Mouse (Mus musculus) myocyte (in vitro differentiated cells): ENCODE data around the gene Gm3839.

Experiments used
- E2F4 ChIP-seq: IDR thresholded peaks from one replicate; pipeline ENCODE4 v1.6.1; 2011; ENCODE audit warnings: mild to moderate bottlenecking, control low read depth, moderate library complexity; ENCODE audit not compliant: insufficient read depth
- MAX ChIP-seq: IDR thresholded peaks from one replicate; pipeline ENCODE4 v1.6.1; 2011; ENCODE audit warnings: low read depth, mild to moderate bottlenecking, control low read depth
- MYOD1 ChIP-seq, 3 experiments: IDR thresholded peaks; one replicate each; pipeline ENCODE4 v1.6.1; 2011; ENCODE audit warnings: control low read depth in 2 of 3, low read depth in 2 of 3, mild to moderate bottlenecking in 2 of 3, moderate library complexity in 1 of 3; ENCODE audit not compliant: insufficient read length in 2 of 3, control insufficient read depth in 1 of 3
- MYOG ChIP-seq, 3 experiments: IDR thresholded peaks; one replicate each; pipeline ENCODE4 v1.6.1; 2011; ENCODE audit warnings: control low read depth in 2 of 3, low read depth in 2 of 3, mild to moderate bottlenecking in 2 of 3; ENCODE audit not compliant: insufficient read length in 2 of 3, control insufficient read depth in 1 of 3, insufficient read depth in 1 of 3
- POLR2A ChIP-seq: IDR thresholded peaks from one replicate; pipeline ENCODE4 v1.6.1; 2011; ENCODE audit warnings: low read depth, mild to moderate bottlenecking, control low read depth, moderate library complexity; ENCODE audit not compliant: insufficient read length
- POLR2AphosphoS2 ChIP-seq: IDR thresholded peaks from one replicate; pipeline ENCODE4 v1.6.1; 2011; ENCODE audit warnings: low read depth, control low read depth; ENCODE audit not compliant: insufficient read length
- SRF ChIP-seq: IDR thresholded peaks from one replicate; pipeline ENCODE4 v1.6.1; 2011; ENCODE audit warnings: low read depth; ENCODE audit not compliant: control insufficient read depth, insufficient read length
- TCF12 ChIP-seq: IDR thresholded peaks from one replicate; pipeline ENCODE4 v1.6.1; 2011; ENCODE audit warnings: mild to moderate bottlenecking, control low read depth; ENCODE audit not compliant: poor library complexity, insufficient read depth, severe bottlenecking
- TCF3 ChIP-seq: IDR thresholded peaks from one replicate; pipeline ENCODE4 v1.6.1; 2011; ENCODE audit warnings: low read depth, control low read depth; ENCODE audit not compliant: insufficient read length
- USF1 ChIP-seq: IDR thresholded peaks from one replicate; pipeline ENCODE4 v1.6.1; 2011; ENCODE audit warnings: low read depth, mild to moderate bottlenecking, control low read depth, moderate library complexity

DNA sequence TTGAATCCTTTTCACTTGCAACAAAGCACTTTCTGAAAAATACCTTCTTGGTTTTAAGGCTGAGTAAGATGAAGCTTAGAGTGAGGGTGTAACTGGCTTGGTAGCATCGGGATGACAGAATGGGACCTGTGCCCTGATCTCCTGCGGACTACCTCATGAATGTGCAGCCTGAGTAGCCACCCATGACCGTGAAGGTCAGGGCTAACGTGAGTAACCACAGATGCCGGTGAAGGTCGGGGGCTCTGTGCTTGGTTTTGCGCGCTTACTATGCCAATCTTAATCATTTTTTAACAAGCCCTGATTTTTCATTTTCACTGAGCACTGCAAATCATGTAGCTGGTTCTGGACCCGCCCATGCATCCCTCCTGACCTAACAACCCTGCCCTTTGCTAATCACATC lies 49.1 kb upstream of the Gm3839 start:
- TF ChIP-seq MAX (no peak), POLR2A (no peak), POLR2AphosphoS2 (no peak), TCF12 (no peak), MYOG (IDR thresholded peaks at IDR 0.05; ENCODE audit: control insufficient read depth in 1 of 3, insufficient read depth in 1 of 3, insufficient read length in 2 of 3, low read depth in 2 of 3) (no peak), MYOD1 (IDR thresholded peaks at IDR 0.05; ENCODE audit: control insufficient read depth in 1 of 3, insufficient read length in 2 of 3, low read depth in 2 of 3) (no peak), E2F4 (no peak), USF1 (no peak), SRF (no peak), TCF3 (no peak)
